Mouse (Mus musculus): ENCODE results near the gene Cirbp.

- no peak for TF ChIP-seq CTCF (IDR thresholded peaks at IDR 0.05; ENCODE audit: low read depth)
- TF ChIP-seq EP300 (IDR thresholded peaks at IDR 0.05; ENCODE audit: low read depth): no peak
Measured at GRCm38 (mm10) chr10:80139975-80140665, 25.7 kb upstream of the Cirbp start.

Data from heart, postnatal 0 days (tissue).